Mouse (Mus musculus) gastrocnemius, postnatal 14 days (tissue): Measurements from ENCODE around the gene Bnipl. TPM values are rescaled to one million over a fixed set of nuclear protein-coding genes. Genes with fewer than 3 reads are reported as not detected.
"Not testable (repeated sequence)": the region's sequence is repeated elsewhere in the genome, so short reads cannot be mapped to it uniquely, and the experiment has no call there.

Experiments
- DNase-seq: peaks from one replicate; pipeline ENCODE4 v3.0.0; 2021; ENCODE audit warnings: mixed read lengths
- intact Hi-C: fragments of 180-260 bp; cut with DNase I; formaldehyde crosslinking; loops from one replicate; pipeline ENCODE4 v1.15.1; 2025; ENCODE audit warnings: low total_unique reads
- total RNA-seq, 2 experiments: library from RNA; stranded (reverse); gene quantifications; 2 replicates each; pipeline ENCODE4 v1.2.3; 2021

Gene Bnipl
- total RNA-seq, 2 experiments from 2014 or later, result not detected

DNA sequence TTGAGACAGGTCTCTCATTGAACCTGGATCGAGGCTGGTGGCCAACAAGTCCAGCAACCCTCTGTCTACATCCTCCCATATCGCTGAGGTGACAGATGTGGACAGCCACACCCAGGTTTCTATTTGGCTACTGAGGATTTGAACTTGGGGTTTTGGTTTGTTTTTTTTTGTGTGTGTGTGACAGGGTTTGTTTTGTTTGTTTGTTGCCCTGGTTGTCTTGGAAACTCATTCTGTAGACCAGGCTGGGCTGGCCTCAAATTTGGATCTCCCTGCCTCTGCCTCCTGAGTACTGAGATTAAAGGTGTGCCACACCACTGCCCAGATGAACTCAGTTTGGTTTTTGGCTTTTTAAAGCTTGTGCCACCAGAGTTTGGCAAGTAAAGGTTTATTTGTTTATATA lies 28.0 kb downstream of the Bnipl start:
- intact Hi-C loops, result no loop called here
- DNase-seq, result no peak

GRCm38 (mm10) chr3:95218466-95219137 lies 32.4 kb downstream of the Bnipl start:
- intact Hi-C loops, result loop anchor here (5.0 kb wide), 1 partner anchor 44 kb away; no protein-coding TSS in a partner anchor
- DNase-seq, result no peak

DNA sequence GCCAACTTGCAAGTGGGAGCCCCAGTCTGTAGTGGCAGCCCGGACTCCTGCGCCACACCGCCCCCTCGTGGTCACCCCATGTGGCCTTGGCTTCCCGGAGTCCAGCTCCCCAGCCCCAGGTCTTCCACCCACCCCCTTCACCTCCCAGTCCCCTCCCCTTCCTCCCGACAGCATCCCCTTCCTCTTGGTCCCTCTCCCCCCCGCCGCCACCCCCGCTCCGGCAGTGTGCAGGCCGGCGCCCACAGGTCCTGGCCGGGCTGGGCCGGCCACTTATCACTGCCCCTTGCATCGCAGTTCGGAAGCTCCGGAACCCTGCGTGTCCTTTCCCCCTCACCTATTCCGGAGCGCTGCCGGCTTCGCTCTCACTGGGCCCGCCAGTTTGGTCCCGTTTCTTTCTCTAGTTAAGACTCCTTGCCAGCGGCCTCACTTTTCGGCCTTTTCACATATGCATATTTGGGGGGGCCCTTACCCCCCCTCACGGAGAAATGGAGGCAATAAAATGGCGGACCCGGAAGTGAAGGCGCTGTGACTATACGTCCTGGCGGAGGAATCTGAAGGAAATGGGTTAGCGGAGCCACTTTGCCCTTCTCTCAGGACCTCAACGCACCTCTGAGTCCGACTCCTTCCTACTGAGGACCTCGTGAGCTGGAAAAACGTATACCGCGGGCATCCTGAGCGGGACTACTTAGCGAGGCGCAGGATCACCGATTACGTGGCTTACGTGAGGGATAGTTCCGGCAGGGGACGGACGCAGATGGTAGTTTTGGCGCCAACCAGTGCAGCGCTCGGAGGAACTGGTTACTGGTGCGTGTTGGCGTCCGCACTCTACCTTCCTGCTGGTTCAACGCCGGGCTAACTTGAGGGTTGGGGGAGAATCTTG lies 33.5 kb downstream of the Bnipl start, which contains the start of gene Gabpb2:
TSS of gene Gabpb2 (minus strand) at position 662 of the 880 bp plus-strand sequence.
- DNase-seq, result peak; percentile 97
- intact Hi-C loops, result loop anchor here (5.0 kb wide), 1 partner anchor 45 kb away; no protein-coding TSS in a partner anchor

DNA sequence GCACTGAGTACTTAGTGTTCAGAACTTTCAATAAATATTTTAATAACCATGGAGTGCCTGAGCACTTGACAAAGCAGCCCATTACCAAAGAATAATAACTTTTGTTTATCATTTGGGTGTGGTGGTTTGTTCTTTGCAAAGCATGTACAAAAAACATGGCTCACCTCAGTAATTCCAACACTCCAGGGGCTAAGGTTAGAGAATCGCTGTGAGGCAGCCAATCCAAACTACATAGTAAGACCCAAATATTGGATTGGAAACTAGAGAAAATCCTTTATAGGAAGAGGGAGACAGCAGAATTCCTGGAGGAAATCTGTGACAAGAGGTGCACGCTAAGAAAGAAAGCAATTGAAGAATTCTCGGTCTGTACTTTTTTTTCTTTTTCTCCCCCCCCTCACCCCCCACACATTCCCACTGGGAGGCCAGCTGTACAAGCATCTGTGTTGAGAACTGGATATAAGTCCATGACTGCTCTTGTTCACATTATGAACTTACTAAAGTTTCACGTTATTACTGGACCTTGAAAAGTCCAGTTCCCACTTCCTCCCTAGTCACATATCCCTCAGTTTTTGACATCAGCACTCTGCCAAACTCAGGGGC lies 34.2 kb downstream of the Bnipl start:
- intact Hi-C loops, result loop anchor here (5.0 kb wide), 1 partner anchor 46 kb away; no protein-coding TSS in a partner anchor
- DNase-seq, result no peak

- intact Hi-C loops, result no loop called here
- DNase-seq, result no peak
Observed at GRCm38 (mm10) chr3:95213609-95213975, 37.4 kb downstream of the Bnipl start.

GRCm38 (mm10) chr3:95212889-95213608 lies 37.9 kb downstream of the Bnipl start:
- DNase-seq, intact Hi-C loops: not testable (repeated sequence)

DNA sequence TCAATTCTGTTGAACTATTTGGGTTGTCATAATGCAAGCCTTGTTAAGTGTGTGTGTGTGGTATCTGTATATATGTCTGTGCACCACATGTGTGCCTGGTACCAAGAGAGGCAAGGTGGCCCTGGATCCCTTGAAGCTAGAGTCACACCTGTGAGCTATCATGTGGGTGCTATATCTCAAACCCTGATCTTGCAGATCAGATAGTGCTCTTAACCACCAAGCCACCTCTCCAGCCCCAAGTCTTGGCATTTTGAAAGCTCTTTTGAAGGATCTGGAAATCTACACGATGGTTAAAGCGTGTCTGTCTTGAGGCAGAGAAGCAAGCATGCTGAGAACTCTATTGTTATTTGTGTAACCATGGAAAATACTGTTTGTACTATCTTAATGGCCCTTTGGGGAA lies 40.4 kb downstream of the Bnipl start:
- intact Hi-C loops, result no loop called here
- DNase-seq, result no peak

DNA sequence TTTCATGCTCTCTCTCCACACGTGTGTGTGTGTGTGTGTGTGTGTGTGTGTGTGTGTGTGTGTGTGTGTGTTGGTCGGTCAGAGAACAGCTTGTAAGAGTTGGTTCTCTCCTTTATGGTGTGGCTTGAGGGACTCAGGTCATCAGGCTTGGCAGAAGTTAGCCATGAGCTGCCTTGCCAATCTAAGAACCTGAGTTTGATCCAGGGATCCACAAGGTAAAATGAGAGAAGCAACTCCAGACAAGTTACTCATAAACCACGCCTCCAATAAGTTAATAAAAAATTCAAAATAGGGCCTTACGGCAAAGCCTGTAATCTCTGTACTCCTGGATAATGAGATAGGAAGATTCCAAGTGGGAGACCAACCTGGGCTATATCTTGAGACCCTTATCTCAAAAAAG lies 42.7 kb downstream of the Bnipl start:
- DNase-seq, result no peak
- intact Hi-C loops, result loop anchor here (10.0 kb wide), 1 partner anchor 143 kb away; no protein-coding TSS in a partner anchor

- no peak for DNase-seq
- intact Hi-C loops, result loop anchor here (10.0 kb wide), 1 partner anchor 139 kb away; no protein-coding TSS in a partner anchor
Observed at GRCm38 (mm10) chr3:95203880-95204279, 47.1 kb downstream of the Bnipl start.

DNA sequence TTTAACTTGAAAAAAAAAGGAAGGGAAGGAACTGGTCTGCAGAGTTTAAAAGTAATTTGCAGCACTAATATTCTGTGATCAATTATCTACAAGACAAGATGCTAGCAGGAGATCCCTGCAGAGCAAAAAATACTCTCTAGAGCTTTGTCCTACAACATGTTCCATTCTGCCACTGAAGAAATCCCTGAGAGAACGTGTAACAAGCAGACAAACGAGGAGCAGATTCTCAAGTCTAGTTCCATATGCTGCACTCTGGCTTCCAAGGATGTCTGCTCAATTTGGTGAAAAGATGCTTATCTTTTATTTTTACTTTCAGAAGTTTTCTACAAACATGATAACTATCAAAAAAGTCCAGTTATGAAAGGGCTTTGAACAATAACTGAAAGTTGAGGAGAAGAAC lies 50.4 kb downstream of the Bnipl start:
- intact Hi-C loops, result loop anchor here (10.0 kb wide), 1 partner anchor 136 kb away; no protein-coding TSS in a partner anchor
- no peak for DNase-seq

GRCm38 (mm10) chr3:95200132-95200531 lies 50.9 kb downstream of the Bnipl start:
- intact Hi-C loops, result loop anchor here (10.0 kb wide), 1 partner anchor 135 kb away; no protein-coding TSS in a partner anchor
- no peak for DNase-seq

DNA sequence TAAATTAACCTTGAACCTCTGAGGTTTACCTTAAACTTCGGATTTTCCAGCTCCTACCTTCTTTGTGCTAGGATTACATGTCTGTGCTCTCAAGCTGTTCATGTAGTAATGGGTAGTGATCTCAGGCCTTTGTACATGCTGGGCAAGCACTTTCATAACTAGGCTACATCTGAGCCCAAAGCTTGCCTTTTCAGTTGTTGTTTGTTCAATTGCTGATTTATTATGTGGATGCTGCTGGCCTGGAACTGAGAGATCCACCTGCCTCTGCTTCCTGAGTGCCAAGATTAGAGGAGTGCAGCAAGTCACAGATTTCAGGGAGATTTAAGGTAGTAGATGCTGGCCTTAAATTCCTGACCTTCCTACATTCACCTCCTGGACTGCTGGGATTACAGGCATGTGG lies 51.9 kb downstream of the Bnipl start:
- intact Hi-C loops, result no loop called here
- no peak for DNase-seq

GRCm38 (mm10) chr3:95195772-95196171 lies 55.2 kb downstream of the Bnipl start:
- intact Hi-C loops, result no loop called here
- DNase-seq, result no peak

DNA sequence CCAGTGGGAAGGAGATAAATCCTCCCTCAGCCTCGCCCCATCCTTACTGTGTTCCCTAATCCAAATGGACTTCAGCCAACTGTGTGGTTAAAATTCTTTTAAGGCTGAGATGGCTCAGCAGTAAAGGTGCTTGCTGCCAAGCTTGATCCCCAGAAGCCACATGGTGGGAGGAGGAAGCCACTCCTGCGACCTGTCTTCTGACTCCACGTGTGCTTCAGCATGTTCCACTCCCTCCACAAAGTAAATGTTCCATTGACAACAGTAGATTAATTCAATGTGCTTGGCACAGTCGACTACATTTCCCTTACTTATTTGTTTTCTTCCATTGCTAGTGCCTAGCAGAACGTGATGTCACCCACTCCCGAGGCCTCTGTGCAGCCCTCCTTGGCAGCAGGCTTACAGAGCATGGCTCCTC lies 56.3 kb downstream of the Bnipl start:
- DNase-seq, result no peak
- intact Hi-C loops, result no loop called here

Other genes starting within 250 kb of the Bnipl start
- 10 to 100 TPM; 12.4 to 13.8 TPM for gene Zfp687, start 235.7 kb downstream of the Bnipl start, total RNA-seq
- gene Psmd4, start 208.6 kb downstream of the Bnipl start, total RNA-seq, result 100 to 1,000 TPM; 155 to 162 TPM
- gene Pip5k1a, start 144.3 kb downstream of the Bnipl start, total RNA-seq, result 10 to 100 TPM; 17.4 to 18.9 TPM
- 10 to 100 TPM; 29.6 to 41.0 TPM for gene Vps72, start 140.2 kb downstream of the Bnipl start, total RNA-seq
- 100 to 1,000 TPM; 511 to 517 TPM for gene Tmod4, start 126.7 kb downstream of the Bnipl start, total RNA-seq
- 10 to 100 TPM; 31.8 to 40.5 TPM for gene Scnm1, start 117.2 kb downstream of the Bnipl start, total RNA-seq
- gene Lysmd1, start 117.1 kb downstream of the Bnipl start, total RNA-seq, result 1 to 10 TPM; 7.4 to 8.4 TPM
- under 1 TPM; 0.82 to 0.92 TPM for gene Tnfaip8l2, start 108.8 kb downstream of the Bnipl start, total RNA-seq
- gene Sema6c, start 90.7 kb downstream of the Bnipl start, total RNA-seq, result 100 to 1,000 TPM in 1 of 2 experiments, 10 to 100 TPM in 1; 97.1 to 106 TPM
- gene Gabpb2, start 33.3 kb downstream of the Bnipl start, total RNA-seq, result 1 to 10 TPM; 7.3 to 8.1 TPM
- gene Cdc42se1, start 22.5 kb downstream of the Bnipl start, total RNA-seq, result 10 to 100 TPM; 18.8 to 24.5 TPM
- 10 to 100 TPM; 41.2 to 43.5 TPM for gene Mllt11, start 19.0 kb downstream of the Bnipl start, total RNA-seq
- under 1 TPM in 1 of 2 experiments, not detected in 1; 0.16 TPM for gene Gm128, start 9.6 kb downstream of the Bnipl start, total RNA-seq
- gene Mindy1, start 30.2 kb upstream of the Bnipl start, total RNA-seq, result 10 to 100 TPM; 19.6 to 22.5 TPM
- 10 to 100 TPM; 35.3 to 35.6 TPM for gene Prune1, start 30.9 kb upstream of the Bnipl start, total RNA-seq
- under 1 TPM; 0.18 to 0.27 TPM for gene Anxa9, start 56.0 kb upstream of the Bnipl start, total RNA-seq
- gene Cers2, start 63.6 kb upstream of the Bnipl start, total RNA-seq, result 10 to 100 TPM; 27.8 to 33.2 TPM
- 10 to 100 TPM; 10.4 to 12.8 TPM for gene Setdb1, start 106.0 kb upstream of the Bnipl start, total RNA-seq
- gene 4930558C23Rik, start 151.6 kb upstream of the Bnipl start, total RNA-seq, result not detected
- 10 to 100 TPM; 38.8 to 39.3 TPM for gene Arnt, start 183.2 kb upstream of the Bnipl start, total RNA-seq
- gene Ctsk, start 248.1 kb upstream of the Bnipl start, total RNA-seq, result 10 to 100 TPM; 19.3 to 21.5 TPM